Mouse (Mus musculus): ENCODE data around the gene Ssbp2.

DNA sequence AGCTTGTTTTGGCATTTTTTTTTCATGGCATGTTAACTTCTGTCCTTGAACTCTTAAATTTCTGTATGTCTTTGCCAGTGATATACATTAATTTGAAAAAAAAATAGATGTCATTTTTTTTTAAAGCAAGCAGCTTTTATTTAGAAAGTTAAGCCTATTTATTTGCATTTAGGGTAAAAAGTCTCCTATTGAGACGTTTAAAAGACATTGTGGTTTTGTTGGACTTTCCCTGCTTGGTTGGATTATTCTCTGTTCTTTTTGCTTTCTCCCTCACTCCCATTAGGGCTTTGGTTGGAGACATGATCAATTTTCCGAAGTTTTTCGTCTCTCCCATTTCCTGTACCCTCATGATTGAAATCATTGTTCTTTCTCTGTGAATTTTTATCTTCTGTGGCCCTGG is 265.0 kb downstream of the Ssbp2 start:
- TF ChIP-seq CTCF (IDR thresholded peaks at IDR 0.05; ENCODE audit: extremely low read depth, insufficient read depth, insufficient read length, insufficient replicate concordance) (no peak), POLR2A (IDR thresholded peaks at IDR 0.05; ENCODE audit: low read depth, low read length) (no peak)

All from spleen, adult 2 months (tissue).